Mouse (Mus musculus) heart, adult 2 months (tissue): ENCODE data around the gene Kif1a. TPM values are rescaled to one million over a fixed set of nuclear protein-coding genes. Genes with fewer than 3 reads are reported as not detected.

Experiments used
- DNase-seq, 2 experiments: peaks; one replicate each; pipeline ENCODE4 v3.0.0; 2021
- H3K27ac ChIP-seq: fragments of 200-600 bp; 2 replicates; pipeline ENCODE4 v1.8.1; 2022
- H3K27me3 ChIP-seq: fragments of 200-500 bp; 2 replicates; pipeline ENCODE4 v1.6.1; 2012; ENCODE audit warnings: mild to moderate bottlenecking, low read length, inconsistent platforms, mixed read lengths; ENCODE audit not compliant: control insufficient read depth, insufficient read depth
- H3K36me3 ChIP-seq: fragments of 200-500 bp; 2 replicates; pipeline ENCODE4 v1.6.1; 2012; ENCODE audit warnings: low read length, inconsistent platforms; ENCODE audit not compliant: control insufficient read depth, insufficient read depth
- H3K4me1 ChIP-seq: fragments of 200-500 bp; 2 replicates; pipeline ENCODE4 v1.6.1; 2011; ENCODE audit warnings: low read length; ENCODE audit not compliant: control insufficient read depth, insufficient read depth
- H3K4me3 ChIP-seq: fragments of 200-600 bp; 2 replicates; pipeline ENCODE4 v1.8.1; 2022
- H3K79me2 ChIP-seq: fragments of 200-500 bp; replicated peaks from 2 replicates; pipeline ENCODE4 v1.6.1; 2012; ENCODE audit warnings: mild to moderate bottlenecking, inconsistent platforms, low read length, moderate library complexity, mixed read lengths; ENCODE audit not compliant: control insufficient read depth, insufficient read depth
- H3K9ac ChIP-seq: fragments of 200-500 bp; 2 replicates; pipeline ENCODE4 v1.6.1; 2012; ENCODE audit warnings: low read depth, mild to moderate bottlenecking, control low read depth, inconsistent platforms, low read length, mixed read lengths
- CTCF ChIP-seq: fragments of 200-600 bp; IDR thresholded peaks from 2 replicates; pipeline ENCODE4 v1.8.1; 2022; ENCODE audit warnings: antibody characterized with exemption, mild to moderate bottlenecking, moderate library complexity
- EP300 ChIP-seq: fragments of 200-500 bp; IDR thresholded peaks from 2 replicates; pipeline ENCODE4 v1.6.1; 2011; ENCODE audit warnings: low read depth, low read length, control low read depth; ENCODE audit not compliant: insufficient read depth
- POLR2A ChIP-seq: fragments of 200-500 bp; IDR thresholded peaks from 2 replicates; pipeline ENCODE4 v1.6.1; 2011; ENCODE audit warnings: mild to moderate bottlenecking, low read depth, low read length, control low read depth; ENCODE audit not compliant: insufficient read depth
- WGBS: fragments of 180-500 bp; shearing (Covaris S2); methylation state at CpG from one replicate; pipeline ENCODE4 v1.1.7; 2018; 5-methylcytosine and 5-hydroxymethylcytosine counted together
- intact Hi-C: fragments of 180-260 bp; cut with DNase I; formaldehyde crosslinking; loops from one replicate; pipeline ENCODE4 v1.15.1; 2025
- polyA plus RNA-seq: library from polyadenylated mRNA; depleted of rRNA; stranded (reverse); fragments of >200 nt; gene quantifications from 2 replicates; pipeline ENCODE4 v1.2.3, GENCODE M21; 2012
- total RNA-seq, 2 experiments: library from RNA; stranded (reverse); gene quantifications; 2 replicates each; pipeline ENCODE4 v1.2.3; 2021

Gene Kif1a
- total and polyA plus RNA-seq, 3 experiments = 1.2 to 2.0 (median 1.4) TPM

- Histone ChIP-seq H3K79me2 (no peaks in the 10 kb centered on the region), H3K4me1 (no peaks in the 10 kb centered on the region), H3K36me3 (no peaks in the 10 kb centered on the region), H3K9ac (no peak overlapping the region), H3K27me3 (no peaks in the 10 kb centered on the region), H3K27ac (no peak overlapping the region), H3K4me3 (no peak overlapping the region)
- whole genome bisulfite sequencing = 65% methylated on average over 18 of the region's 18 CpGs
- no peak for TF ChIP-seq POLR2A
- TF ChIP-seq EP300 = no peak
- TF ChIP-seq CTCF = no peak
- DNase-seq = peak in 1 of 2 experiments; percentile 32
- intact Hi-C loops = loop anchor here (5.0 kb wide), 1 partner anchor 59 kb away; no protein-coding TSS in a partner anchor
Measured at GRCm38 (mm10) chr1:93071487-93071971, 30.2 kb downstream of the Kif1a start.

DNA sequence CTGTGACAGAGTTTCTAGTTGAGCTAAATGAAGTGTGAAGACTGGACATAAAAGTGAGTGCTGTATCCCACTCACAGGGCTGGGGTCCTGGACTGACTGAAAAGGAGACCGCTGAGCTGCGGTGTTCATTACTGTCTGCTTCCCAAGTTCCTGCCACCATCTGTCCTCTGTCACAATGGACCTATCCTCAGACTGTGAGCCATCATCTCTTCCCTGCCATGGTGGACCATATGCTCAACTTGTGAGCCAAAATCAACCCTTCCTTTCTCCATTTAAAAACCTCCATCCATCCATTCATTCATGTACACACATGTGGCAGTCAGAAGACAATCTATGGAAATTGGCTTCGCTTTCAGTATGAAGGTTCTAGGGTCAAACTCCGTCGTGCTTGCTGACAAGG is 30.9 kb downstream of the Kif1a start:
- WGBS = 82% methylated on average over 5 of the region's 5 CpGs
- Histone ChIP-seq H3K79me2 (no peaks in the 10 kb centered on the region), H3K27ac (no peak overlapping the region), H3K27me3 (no peaks in the 10 kb centered on the region), H3K9ac (no peak overlapping the region), H3K36me3 (no peaks in the 10 kb centered on the region), H3K4me3 (no peak overlapping the region), H3K4me1 (no peaks in the 10 kb centered on the region)
- TF ChIP-seq CTCF = no peak
- TF ChIP-seq EP300 = no peak
- TF ChIP-seq POLR2A = no peak
- no peak for DNase-seq
- intact Hi-C loops = loop anchor here (5.0 kb wide), 1 partner anchor 59 kb away; no protein-coding TSS in a partner anchor

GRCm38 (mm10) chr1:93068553-93068952 is 33.2 kb downstream of the Kif1a start:
- intact Hi-C loops = no loop called here
- WGBS = 25% methylated on average over 1 of the region's 1 CpGs
- no peak overlapping the region for H3K4me3 ChIP-seq
- no peak for DNase-seq
- TF ChIP-seq POLR2A (no peak), CTCF (no peak), EP300 (no peak)
- H3K4me1 ChIP-seq = no peaks in the 10 kb centered on the region
- H3K36me3 ChIP-seq = no peaks in the 10 kb centered on the region
- no peaks in the 10 kb centered on the region for H3K27me3 ChIP-seq
- H3K79me2 ChIP-seq = no peaks in the 10 kb centered on the region
- no peak overlapping the region for H3K27ac ChIP-seq
- H3K9ac ChIP-seq = no peak overlapping the region

DNA sequence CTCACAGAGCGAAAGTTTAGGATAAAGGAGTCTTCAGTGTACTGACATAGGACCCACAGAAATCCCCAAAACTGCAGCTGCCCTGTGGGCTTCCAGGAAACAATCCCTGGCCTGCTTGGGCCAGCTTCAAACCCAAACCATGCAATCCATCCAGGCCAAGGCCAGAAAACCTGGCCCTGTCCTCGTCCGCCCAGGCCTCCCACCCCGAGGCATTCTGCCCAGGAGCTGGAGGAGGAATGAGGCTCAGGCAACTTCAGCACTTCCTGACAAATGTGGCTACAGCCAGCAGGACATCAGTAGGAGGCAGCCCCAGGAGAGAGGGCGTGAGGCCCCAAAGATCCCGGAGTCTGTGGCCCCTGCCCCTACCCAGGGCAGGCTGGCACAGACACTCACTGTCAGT is 36.1 kb downstream of the Kif1a start:
- Histone ChIP-seq H3K27me3 (no peaks in the 10 kb centered on the region), H3K9ac (no peak overlapping the region), H3K36me3 (no peaks in the 10 kb centered on the region), H3K4me3 (no peak overlapping the region), H3K79me2 (no peaks in the 10 kb centered on the region), H3K4me1 (no peaks in the 10 kb centered on the region), H3K27ac (no peak overlapping the region)
- TF ChIP-seq EP300 (no peak), CTCF (no peak), POLR2A (no peak)
- intact Hi-C loops = no loop called here
- 70% methylated on average over 6 of the region's 6 CpGs for WGBS
- no peak for DNase-seq

- no peaks in the 10 kb centered on the region for H3K79me2 ChIP-seq
- WGBS = 41% methylated on average over 5 of the region's 5 CpGs
- H3K27ac ChIP-seq = no peak overlapping the region
- H3K4me3 ChIP-seq = no peak overlapping the region
- H3K9ac ChIP-seq = no peak overlapping the region
- no peaks in the 10 kb centered on the region for H3K4me1 ChIP-seq
- TF ChIP-seq POLR2A (no peak), CTCF (no peak), EP300 (no peak)
- H3K36me3 ChIP-seq = no peaks in the 10 kb centered on the region
- intact Hi-C loops = no loop called here
- H3K27me3 ChIP-seq = no peaks in the 10 kb centered on the region
- DNase-seq = no peak
Measured at GRCm38 (mm10) chr1:93063694-93064093, 38.1 kb downstream of the Kif1a start.

- no peaks in the 10 kb centered on the region for H3K36me3 ChIP-seq
- H3K4me1 ChIP-seq = no peaks in the 10 kb centered on the region
- no peaks in the 10 kb centered on the region for H3K79me2 ChIP-seq
- no peak overlapping the region for H3K4me3 ChIP-seq
- no peak overlapping the region for H3K9ac ChIP-seq
- TF ChIP-seq CTCF (no peak), EP300 (no peak), POLR2A (no peak)
- no peaks in the 10 kb centered on the region for H3K27me3 ChIP-seq
- intact Hi-C loops = no loop called here
- 60% methylated on average over 21 of the region's 23 CpGs for WGBS
- no peak overlapping the region for H3K27ac ChIP-seq
- DNase-seq = no peak
Measured at GRCm38 (mm10) chr1:93051124-93051833, 50.5 kb downstream of the Kif1a start.
